Mouse (Mus musculus) kidney, adult 11 months (tissue): ENCODE measurements around the gene Tmem260.
"Not testable (repeated sequence)": the region's sequence is repeated elsewhere in the genome, so short reads cannot be mapped to it uniquely, and the experiment has no call there.

ENCODE experiments used
- DNase-seq: peaks from one replicate; pipeline ENCODE4 v3.0.0; 2022

The Tmem260 gene

GRCm38 (mm10) chr14:48445984-48446683, at the start of gene Tmem260:
TSS of gene Tmem260 (plus strand) at chr14:48446124.
- DNase-seq, result peak; percentile 92

- no peak for DNase-seq
These were observed 39.8 kb upstream of the Tmem260 start for GRCm38 (mm10) chr14:48406086-48406485.

- no peak for DNase-seq
These were observed 28.9 kb upstream of the Tmem260 start for GRCm38 (mm10) chr14:48417064-48417463.

GRCm38 (mm10) chr14:48418264-48418663, 27.7 kb upstream of the Tmem260 start:
- no peak for DNase-seq

- no peak for DNase-seq
These were observed 27.3 kb upstream of the Tmem260 start for GRCm38 (mm10) chr14:48418672-48419071.

GRCm38 (mm10) chr14:48421476-48421875, 24.4 kb upstream of the Tmem260 start:
- no peak for DNase-seq

- DNase-seq, result no peak
These were observed 23.9 kb upstream of the Tmem260 start for GRCm38 (mm10) chr14:48421996-48422395.

- DNase-seq, result no peak
These were observed 23.5 kb upstream of the Tmem260 start for GRCm38 (mm10) chr14:48422436-48422835.

- no peak for DNase-seq
These were observed 23.0 kb upstream of the Tmem260 start for GRCm38 (mm10) chr14:48422901-48423300.

- no peak for DNase-seq
These were observed 13.9 kb upstream of the Tmem260 start for GRCm38 (mm10) chr14:48431978-48432377.

GRCm38 (mm10) chr14:48443796-48444195, 2.1 kb upstream of the Tmem260 start:
- peak; percentile 34 for DNase-seq

GRCm38 (mm10) chr14:48451966-48452407, 6.1 kb downstream of the Tmem260 start:
- no peak for DNase-seq

GRCm38 (mm10) chr14:48453411-48453810, 7.5 kb downstream of the Tmem260 start:
- no peak for DNase-seq

- DNase-seq, result no peak
These were observed 10.6 kb downstream of the Tmem260 start for GRCm38 (mm10) chr14:48456305-48457092.

- DNase-seq, result no peak
These were observed 11.5 kb downstream of the Tmem260 start for GRCm38 (mm10) chr14:48457288-48457938.

GRCm38 (mm10) chr14:48458901-48459300, 13.0 kb downstream of the Tmem260 start:
- DNase-seq, result no peak

GRCm38 (mm10) chr14:48468339-48468738, 22.4 kb downstream of the Tmem260 start:
- no peak for DNase-seq

GRCm38 (mm10) chr14:48470742-48471487, 25.0 kb downstream of the Tmem260 start:
- no peak for DNase-seq

GRCm38 (mm10) chr14:48472179-48472578, 26.3 kb downstream of the Tmem260 start:
- no peak for DNase-seq

GRCm38 (mm10) chr14:48475370-48475769, 29.4 kb downstream of the Tmem260 start:
- DNase-seq, result no peak

GRCm38 (mm10) chr14:48475834-48476233, 29.9 kb downstream of the Tmem260 start:
- DNase-seq, result not testable (repeated sequence)

- DNase-seq, result no peak
These were observed 30.4 kb downstream of the Tmem260 start for GRCm38 (mm10) chr14:48476278-48476677.

- no peak for DNase-seq
These were observed 35.7 kb downstream of the Tmem260 start for GRCm38 (mm10) chr14:48481591-48481990.
